Mouse (Mus musculus): ENCODE data around the gene Pcp4. TPM values are rescaled to one million over a fixed set of nuclear protein-coding genes. Genes with fewer than 3 reads are reported as not detected.

The Pcp4 gene
- total and polyA plus RNA-seq, 3 experiments, result 2.4 to 3.3 TPM; not detected in 1

- dilution Hi-C loops (cut with MboI; ENCODE audit: extremely low pct_ligation_motif_present, extremely low pct_unique_long_range_greater_than_20kb, low sequenced_read_pairs), result no loop called here
Measured at GRCm38 (mm10) chr16:96425044-96425443, 42.4 kb upstream of the Pcp4 start.

GRCm38 (mm10) chr16:96426671-96427070 is 40.7 kb upstream of the Pcp4 start:
- Histone ChIP-seq H3K36me3 (replicated peaks in 1 of 2; ENCODE audit: control insufficient read depth in 1 of 2, insufficient read depth in 1 of 2, low read length in 1 of 2) (no peaks in the 10 kb centered on the region), H3K9me3 (replicated peaks; ENCODE audit: low read length) (no peaks in the 10 kb centered on the region), H3K9ac (ENCODE audit: insufficient read depth, low read depth) (no peak overlapping the region), H3K79me2 (replicated peaks; ENCODE audit: control insufficient read depth, extremely low read depth, insufficient read depth, poor library complexity, severe bottlenecking) (no peaks in the 10 kb centered on the region), H3K27ac (ENCODE audit: insufficient read depth, low read depth) (no peak overlapping the region), H3K4me3 (replicated peaks in 1 of 3; ENCODE audit: low read depth in 2 of 3, low read length in 2 of 3, poor library complexity in 1 of 3) (no peak overlapping the region), H3K4me2 (ENCODE audit: insufficient read depth, low read depth, poor library complexity, severe bottlenecking) (no peak overlapping the region), H3K4me1 (ENCODE audit: control insufficient read depth in 1 of 2, insufficient read depth in 2 of 2) (peaks cover 0 to 1% of the 10 kb centered on the region in 2 experiments; a peak in 1 of 4 replicates), H3K27me3 (replicated peaks) (peaks cover 3% of the 10 kb centered on the region)
- dilution Hi-C loops (cut with MboI; ENCODE audit: extremely low pct_ligation_motif_present, extremely low pct_unique_long_range_greater_than_20kb, low sequenced_read_pairs), result no loop called here
- no peak for TF ChIP-seq SMC3 (IDR thresholded peaks at IDR 0.05; ENCODE audit: low read depth, low read length)
- TF ChIP-seq CTCF (conservative IDR thresholded peaks at IDR 0.05 in 1 of 2, IDR thresholded peaks at IDR 0.05 in 1 of 2; ENCODE audit: low read depth in 2 of 2, low read length in 2 of 2), result no peak
- TF ChIP-seq MAFK (IDR thresholded peaks at IDR 0.05; ENCODE audit: insufficient replicate concordance, low read length), result no peak
- in situ Hi-C loops (cut with MboI; ENCODE audit: low pct_ligation_motif_present, low pct_unique_long_range_greater_than_20kb, low sequenced_read_pairs), result no loop called here
- no peak for DNase-seq (ENCODE audit: extremely low read depth)

More at GRCm38 (mm10) chr16:96425044-96425443, 42.4 kb upstream of the Pcp4 start:
- H3K79me2 ChIP-seq (replicated peaks; ENCODE audit: control insufficient read depth, extremely low read depth, insufficient read depth, poor library complexity, severe bottlenecking), result no peaks in the 10 kb centered on the region
- TF ChIP-seq USF2 (conservative IDR thresholded peaks at IDR 0.05; ENCODE audit: low read depth, low read length) (no peak), ZC3H11A (IDR thresholded peaks at IDR 0.05; ENCODE audit: low read depth, low read length) (no peak), JUND (conservative IDR thresholded peaks at IDR 0.05; ENCODE audit: low read depth, low read length) (no peak), GABPA (IDR thresholded peaks at IDR 0.05; ENCODE audit: insufficient replicate concordance, low read depth, low read length) (no peak), NRF1 (IDR thresholded peaks at IDR 0.05; ENCODE audit: low read depth, low read length) (no peak), KAT2A (IDR thresholded peaks at IDR 0.05; ENCODE audit: insufficient replicate concordance, low read length) (no peak), POLR2AphosphoS2 (IDR thresholded peaks at IDR 0.05; ENCODE audit: low read depth, low read length) (no peak), CHD1 (IDR thresholded peaks at IDR 0.05; ENCODE audit: low read depth, low read length) (no peak), E2F4 (IDR thresholded peaks at IDR 0.05; ENCODE audit: insufficient replicate concordance, low read depth, low read length) (no peak), MEF2A (IDR thresholded peaks at IDR 0.05; ENCODE audit: borderline replicate concordance, low read depth, low read length) (no peak), MYC (IDR thresholded peaks at IDR 0.05; ENCODE audit: low read depth, low read length) (no peak)
- H3K27ac ChIP-seq (ENCODE audit: insufficient read depth, low read depth), result no peak overlapping the region
- no peaks in the 10 kb centered on the region for H3K36me3 ChIP-seq (replicated peaks in 1 of 2; ENCODE audit: control insufficient read depth in 1 of 2, insufficient read depth in 1 of 2, low read length in 1 of 2)
- in situ Hi-C loops (cut with MboI; ENCODE audit: low pct_ligation_motif_present, low pct_unique_long_range_greater_than_20kb, low sequenced_read_pairs), result no loop called here
- DNase-seq (ENCODE audit: extremely low read depth), result no peak
- no peak overlapping the region for H3K4me3 ChIP-seq (replicated peaks in 1 of 3; ENCODE audit: low read depth in 2 of 3, low read length in 2 of 3, poor library complexity in 1 of 3)
- no peaks in the 10 kb centered on the region for H3K4me1 ChIP-seq (ENCODE audit: control insufficient read depth in 1 of 2, insufficient read depth in 2 of 2)
- H3K9me3 ChIP-seq (replicated peaks; ENCODE audit: low read length), result no peaks in the 10 kb centered on the region
- H3K4me2 ChIP-seq (ENCODE audit: insufficient read depth, low read depth, poor library complexity, severe bottlenecking), result no peak overlapping the region
- peaks cover 3% of the 10 kb centered on the region for H3K27me3 ChIP-seq (replicated peaks)
- no peak overlapping the region for H3K9ac ChIP-seq (ENCODE audit: insufficient read depth, low read depth)

- Histone ChIP-seq H3K9ac (ENCODE audit: insufficient read depth, low read depth) (no peak overlapping the region), H3K4me3 (replicated peaks in 1 of 3; ENCODE audit: low read depth in 2 of 3, low read length in 2 of 3, poor library complexity in 1 of 3) (no peak overlapping the region), H3K4me2 (ENCODE audit: insufficient read depth, low read depth, poor library complexity, severe bottlenecking) (no peak overlapping the region), H3K9me3 (replicated peaks; ENCODE audit: low read length) (no peaks in the 10 kb centered on the region), H3K79me2 (replicated peaks; ENCODE audit: control insufficient read depth, extremely low read depth, insufficient read depth, poor library complexity, severe bottlenecking) (no peaks in the 10 kb centered on the region), H3K27me3 (replicated peaks) (peaks cover 3% of the 10 kb centered on the region), H3K4me1 (ENCODE audit: control insufficient read depth in 1 of 2, insufficient read depth in 2 of 2) (peaks cover 0 to 14% of the 10 kb centered on the region in 2 experiments; a peak in 2 of 4 replicates), H3K27ac (ENCODE audit: insufficient read depth, low read depth) (no peak overlapping the region), H3K36me3 (replicated peaks in 1 of 2; ENCODE audit: control insufficient read depth in 1 of 2, insufficient read depth in 1 of 2, low read length in 1 of 2) (no peaks in the 10 kb centered on the region)
- TF ChIP-seq ZMIZ1 (IDR thresholded peaks at IDR 0.05; ENCODE audit: low read depth, low read length) (no peak), RCOR1 (conservative IDR thresholded peaks at IDR 0.05; ENCODE audit: low read depth, low read length) (no peak), MAX (IDR thresholded peaks at IDR 0.05; ENCODE audit: low read length) (no peak), USF2 (conservative IDR thresholded peaks at IDR 0.05; ENCODE audit: low read depth, low read length) (no peak), ETS1 (conservative IDR thresholded peaks at IDR 0.05; ENCODE audit: low read depth, low read length) (no peak), MAFK (IDR thresholded peaks at IDR 0.05; ENCODE audit: insufficient replicate concordance, low read length) (no peak), ELF1 (IDR thresholded peaks at IDR 0.05; ENCODE audit: low read depth, low read length) (no peak), ZNF384 (IDR thresholded peaks at IDR 0.05; ENCODE audit: low read depth, low read length) (no peak)
- DNase-seq (ENCODE audit: extremely low read depth), result no peak
- dilution Hi-C loops (cut with MboI; ENCODE audit: extremely low pct_ligation_motif_present, extremely low pct_unique_long_range_greater_than_20kb, low sequenced_read_pairs), result no loop called here
- in situ Hi-C loops (cut with MboI; ENCODE audit: low pct_ligation_motif_present, low pct_unique_long_range_greater_than_20kb, low sequenced_read_pairs), result no loop called here
Measured at GRCm38 (mm10) chr16:96429046-96429445, 38.4 kb upstream of the Pcp4 start.
